Mouse (Mus musculus): ENCODE data around the gene Nectin1. TPM values are rescaled to one million over a fixed set of nuclear protein-coding genes. Genes with fewer than 3 reads are reported as not detected.

Nectin1 gene
- polyA plus RNA-seq, 1 experiment from 2014 or later: 3.9 TPM

- Histone ChIP-seq H3K4me3 (ENCODE audit: low read length) (no peak overlapping the region), H3K27ac (ENCODE audit: low read length) (peak overlapping the region; percentile 87), H3K4me1 (replicated peaks; ENCODE audit: control insufficient read depth, insufficient read depth, low read length) (peaks cover 25% of the 10 kb centered on the region), H3K9me3 (ENCODE audit: control insufficient read depth, low read length) (no peaks in the 10 kb centered on the region), H3K4me2 (ENCODE audit: low read depth, low read length) (peak overlapping the region; percentile 44), H3K9ac (ENCODE audit: low read length) (peak overlapping the region; percentile 31; the same call in 1 of the 2 replicates), H3K27me3 (ENCODE audit: control insufficient read depth, insufficient read depth, low read depth, low read length) (no peaks in the 10 kb centered on the region; the same call in 1 of the 2 replicates), H3K36me3 (ENCODE audit: control insufficient read depth, insufficient read depth, low read length) (no peaks in the 10 kb centered on the region)
- ATAC-seq (ENCODE audit: low read depth): peak; percentile 44
- WGBS: 5% methylated on average over 3 of the region's 3 CpGs
These were observed 6.5 kb upstream of the Nectin1 start for GRCm38 (mm10) chr9:43737331-43737730.

GRCm38 (mm10) chr9:43737871-43738292, 5.9 kb upstream of the Nectin1 start:
- peaks cover 28% of the 10 kb centered on the region for H3K4me1 ChIP-seq (replicated peaks; ENCODE audit: control insufficient read depth, insufficient read depth, low read length)
- H3K9ac ChIP-seq (ENCODE audit: low read length): no peak overlapping the region
- H3K9me3 ChIP-seq (ENCODE audit: control insufficient read depth, low read length): no peaks in the 10 kb centered on the region
- peak overlapping the region; percentile 44 for H3K4me2 ChIP-seq (ENCODE audit: low read depth, low read length)
- under 1% methylated on average over 12 of the region's 12 CpGs for WGBS
- H3K36me3 ChIP-seq (ENCODE audit: control insufficient read depth, insufficient read depth, low read length): no peaks in the 10 kb centered on the region
- no peaks in the 10 kb centered on the region; the same call in 1 of the 2 replicates for H3K27me3 ChIP-seq (ENCODE audit: control insufficient read depth, insufficient read depth, low read depth, low read length)
- no peak overlapping the region for H3K4me3 ChIP-seq (ENCODE audit: low read length)
- peak; percentile 68 for ATAC-seq (ENCODE audit: low read depth)
- H3K27ac ChIP-seq (ENCODE audit: low read length): peak overlapping the region; percentile 87

- no peak for ATAC-seq (ENCODE audit: low read depth)
- Histone ChIP-seq H3K9me3 (ENCODE audit: control insufficient read depth, low read length) (no peaks in the 10 kb centered on the region), H3K4me1 (replicated peaks; ENCODE audit: control insufficient read depth, insufficient read depth, low read length) (peaks cover 31% of the 10 kb centered on the region), H3K9ac (ENCODE audit: low read length) (no peak overlapping the region), H3K4me3 (ENCODE audit: low read length) (no peak overlapping the region), H3K27me3 (ENCODE audit: control insufficient read depth, insufficient read depth, low read depth, low read length) (no peaks in the 10 kb centered on the region; the same call in 1 of the 2 replicates), H3K36me3 (ENCODE audit: control insufficient read depth, insufficient read depth, low read length) (no peaks in the 10 kb centered on the region), H3K27ac (ENCODE audit: low read length) (peak overlapping the region; percentile 87), H3K4me2 (ENCODE audit: low read depth, low read length) (peak overlapping the region; percentile 44)
- WGBS: 23% methylated on average over 6 of the region's 6 CpGs
These were observed 5.2 kb upstream of the Nectin1 start for GRCm38 (mm10) chr9:43738480-43739084.

- no peak for ATAC-seq (ENCODE audit: low read depth)
- H3K36me3 ChIP-seq (ENCODE audit: control insufficient read depth, insufficient read depth, low read length): no peaks in the 10 kb centered on the region
- peaks cover 34% of the 10 kb centered on the region for H3K4me1 ChIP-seq (replicated peaks; ENCODE audit: control insufficient read depth, insufficient read depth, low read length)
- H3K27me3 ChIP-seq (ENCODE audit: control insufficient read depth, insufficient read depth, low read depth, low read length): no peaks in the 10 kb centered on the region
- no peaks in the 10 kb centered on the region for H3K9me3 ChIP-seq (ENCODE audit: control insufficient read depth, low read length)
- H3K4me2 ChIP-seq (ENCODE audit: low read depth, low read length): no peak overlapping the region
- no peak overlapping the region for H3K9ac ChIP-seq (ENCODE audit: low read length)
- H3K4me3 ChIP-seq (ENCODE audit: low read length): no peak overlapping the region
- no peak overlapping the region for H3K27ac ChIP-seq (ENCODE audit: low read length)
- 71% methylated on average over 2 of the region's 2 CpGs for WGBS
These were observed 2.5 kb upstream of the Nectin1 start for GRCm38 (mm10) chr9:43741277-43741676.

- no peak overlapping the region for H3K4me2 ChIP-seq (ENCODE audit: low read depth, low read length)
- H3K4me1 ChIP-seq (replicated peaks; ENCODE audit: control insufficient read depth, insufficient read depth, low read length): peaks cover 39% of the 10 kb centered on the region
- H3K27ac ChIP-seq (ENCODE audit: low read length): peak overlapping the region; percentile 96
- WGBS: 84% methylated on average over 4 of the region's 4 CpGs
- ATAC-seq (ENCODE audit: low read depth): no peak
- H3K9me3 ChIP-seq (ENCODE audit: control insufficient read depth, low read length): no peaks in the 10 kb centered on the region
- H3K9ac ChIP-seq (ENCODE audit: low read length): no peak overlapping the region
- H3K4me3 ChIP-seq (ENCODE audit: low read length): no peak overlapping the region
- H3K36me3 ChIP-seq (ENCODE audit: control insufficient read depth, insufficient read depth, low read length): no peaks in the 10 kb centered on the region
- H3K27me3 ChIP-seq (ENCODE audit: control insufficient read depth, insufficient read depth, low read depth, low read length): no peaks in the 10 kb centered on the region
These were observed 1.7 kb upstream of the Nectin1 start for GRCm38 (mm10) chr9:43742066-43742465.

- H3K27me3 ChIP-seq (ENCODE audit: control insufficient read depth, insufficient read depth, low read depth, low read length): no peaks in the 10 kb centered on the region
- 1% methylated on average over 27 of the region's 27 CpGs for WGBS
- peak; percentile 76 for ATAC-seq (ENCODE audit: low read depth)
- H3K4me1 ChIP-seq (replicated peaks; ENCODE audit: control insufficient read depth, insufficient read depth, low read length): peaks cover 31% of the 10 kb centered on the region
- no peaks in the 10 kb centered on the region for H3K9me3 ChIP-seq (ENCODE audit: control insufficient read depth, low read length)
- no peaks in the 10 kb centered on the region for H3K36me3 ChIP-seq (ENCODE audit: control insufficient read depth, insufficient read depth, low read length)
- H3K4me3 ChIP-seq (ENCODE audit: low read length): peak overlapping the region; percentile 93
- H3K27ac ChIP-seq (ENCODE audit: low read length): peak overlapping the region; percentile 96
- H3K4me2 ChIP-seq (ENCODE audit: low read depth, low read length): peak overlapping the region; percentile 95
- peak overlapping the region; percentile 91 for H3K9ac ChIP-seq (ENCODE audit: low read length)
These were observed 710 bp upstream of the Nectin1 start for GRCm38 (mm10) chr9:43742902-43743646.

GRCm38 (mm10) chr9:43744138-43744981, 576 bp downstream of the Nectin1 start:
- H3K27me3 ChIP-seq (ENCODE audit: control insufficient read depth, insufficient read depth, low read depth, low read length): no peaks in the 10 kb centered on the region
- peak overlapping the region; percentile 93 for H3K4me3 ChIP-seq (ENCODE audit: low read length)
- WGBS: under 1% methylated on average over 60 of the region's 77 CpGs
- H3K4me2 ChIP-seq (ENCODE audit: low read depth, low read length): peak overlapping the region; percentile 95
- peak; percentile 62 for ATAC-seq (ENCODE audit: low read depth)
- H3K4me1 ChIP-seq (replicated peaks; ENCODE audit: control insufficient read depth, insufficient read depth, low read length): peaks cover 27% of the 10 kb centered on the region
- no peaks in the 10 kb centered on the region for H3K36me3 ChIP-seq (ENCODE audit: control insufficient read depth, insufficient read depth, low read length)
- H3K9me3 ChIP-seq (ENCODE audit: control insufficient read depth, low read length): no peaks in the 10 kb centered on the region
- peak overlapping the region; percentile 96 for H3K27ac ChIP-seq (ENCODE audit: low read length)
- peak overlapping the region; percentile 91 for H3K9ac ChIP-seq (ENCODE audit: low read length)

GRCm38 (mm10) chr9:43745051-43745792, 1.4 kb downstream of the Nectin1 start:
- H3K4me3 ChIP-seq (ENCODE audit: low read length): peak overlapping the region; percentile 93
- H3K27ac ChIP-seq (ENCODE audit: low read length): no peak overlapping the region
- no peaks in the 10 kb centered on the region for H3K9me3 ChIP-seq (ENCODE audit: control insufficient read depth, low read length)
- H3K4me2 ChIP-seq (ENCODE audit: low read depth, low read length): peak overlapping the region; percentile 95
- no peak for ATAC-seq (ENCODE audit: low read depth)
- WGBS: under 1% methylated on average over 43 of the region's 43 CpGs
- no peaks in the 10 kb centered on the region for H3K27me3 ChIP-seq (ENCODE audit: control insufficient read depth, insufficient read depth, low read depth, low read length)
- H3K9ac ChIP-seq (ENCODE audit: low read length): peak overlapping the region; percentile 91
- H3K36me3 ChIP-seq (ENCODE audit: control insufficient read depth, insufficient read depth, low read length): no peaks in the 10 kb centered on the region
- peaks cover 27% of the 10 kb centered on the region for H3K4me1 ChIP-seq (replicated peaks; ENCODE audit: control insufficient read depth, insufficient read depth, low read length)

All from lung, embryonic 16.5 days (tissue).